7 mouse cellular contexts compared by ENCODE assay signal in genomic region chr1:174502846-174503745, GRCm38 (mm10). TPM values are rescaled to one million over a fixed set of nuclear protein-coding genes. Genes with fewer than 3 reads are reported as not detected.
A peak's percentile ranks its signal among the peaks of the same experiment; 100 is the strongest.
DNase-seq lines count a peak whose midpoint lies in the region; ATAC-seq and TF ChIP-seq lines count a peak whose summit lies in the region.

No protein-coding gene starts in this region.

- intact Hi-C loops in heart, postnatal 36 days (cut with DNase I), result no loop called here

- peak overlapping the region; percentile 69 to 91 for H3K4me3 ChIP-seq in ES-E14 (ENCODE audit: insufficient read depth in 1 of 2, low read depth in 1 of 2, low read length in 2 of 2, poor library complexity in 1 of 2, severe bottlenecking in 1 of 2)

- H3K36me3 ChIP-seq in ES-E14 (ENCODE audit: control insufficient read depth, insufficient read depth, low read length, poor library complexity, severe bottlenecking), result no peaks in the 10 kb centered on the region

- no peaks in the 10 kb centered on the region for H3K4me1 ChIP-seq in ES-E14 (ENCODE audit: control insufficient read depth in 2 of 2, insufficient read depth in 2 of 2, low read length in 2 of 2, poor library complexity in 1 of 2)

- ATAC-seq in megakaryocyte-erythroid progenitor cell, adult 5-6 weeks (replicated peaks; ENCODE audit: low FRiP score, low TSS enrichment, poor library complexity, severe bottlenecking), result peak; percentile 23; the same call in 1 of the 2 replicates

- H3K27ac ChIP-seq in ES-E14 (ENCODE audit: insufficient read depth, low read depth, low read length, poor library complexity, severe bottlenecking), result no peak overlapping the region

- H3K9me3 ChIP-seq in ES-E14 (ENCODE audit: control insufficient read depth, insufficient read depth, low read depth, low read length), result no peaks in the 10 kb centered on the region

- DNase-seq in 3134 (ENCODE audit: extremely low read depth, insufficient read length, low spot score), result peak; percentile 3
- peak; percentile 42 for DNase-seq in ES-E14 (ENCODE audit: low read depth, low spot score)
- DNase-seq in embryo, embryonic 11 days, result peak; percentile 39
- DNase-seq in heart, postnatal 36 days, result peak; percentile 1 to 2
- DNase-seq in left cerebral cortex, adult 11 months (ENCODE audit: low spot score), result peak; percentile 54
- DNase-seq in spleen, postnatal 4 days (ENCODE audit: low spot score in 2 of 2), result peak; percentile 11 to 63

- H3K9ac ChIP-seq in ES-E14 (ENCODE audit: insufficient read depth, low read depth, low read length, poor library complexity, severe bottlenecking), result peak overlapping the region; percentile 59

- in situ Hi-C loops in ES-E14 (cut with MboI; ENCODE audit: low sequenced_read_pairs in 2 of 2, unreplicated experiment in 2 of 2), result no loop called here

TF ChIP-seq in ES-E14, 5 proteins besides CTCF, POLR2A, EP300 and RAD21:
- TF ChIP-seq ZNF384 (IDR thresholded peaks at IDR 0.05; ENCODE audit: low read depth, low read length) (no peak), CHD2 (IDR thresholded peaks at IDR 0.05; ENCODE audit: low read depth, low read length) (no peak), HCFC1 (IDR thresholded peaks at IDR 0.05; ENCODE audit: borderline replicate concordance, insufficient read depth, low read length) (no peak), ZC3H11A (IDR thresholded peaks at IDR 0.05; ENCODE audit: borderline replicate concordance, low read depth, low read length) (no peak), MAFK (IDR thresholded peaks at IDR 0.05; ENCODE audit: insufficient read depth, low read depth, low read length) (no peak)

RNA-seq across cellular contexts. Expression of gene Fmn2, which starts 1.5 kb away (rescaled TPM):
- total RNA-seq in ES-E14 (2012; rRNA removed), result 1.2 and 2.0 TPM in 2 replicates
- under 1 TPM; 0.11 to 0.43 TPM for total RNA-seq in heart, postnatal 36 days (2021)
- total RNA-seq in megakaryocyte-erythroid progenitor cell, adult 5-6 weeks (2014; fragmentation: Nextera tagmentation), result 0.68 TPM in 1 of 2 replicates, not detected in the other
- not detected in 2 replicates for total RNA-seq in megakaryocyte-erythroid progenitor cell, adult 5-6 weeks (2017)

Comparison
In these comparisons a context has a peak if more than half of its experiments do, and no peak if none do; other contexts are left out.
1. DNase-seq: peak in every context shown above with its lines; median percentile 54 in left cerebral cortex, adult 11 months; 42 in ES-E14; 39 in embryo, embryonic 11 days; 37 in spleen, postnatal 4 days; 3 in 3134; 2 in heart, postnatal 36 days.